Mouse (Mus musculus) cerebellum, adult 2 months (tissue): Measurements from ENCODE around the gene Panx2. TPM values are rescaled to one million over a fixed set of nuclear protein-coding genes. Genes with fewer than 3 reads are reported as not detected.
A peak's percentile ranks its signal among the peaks of the same experiment; 100 is the strongest.

Source experiments
- DNase-seq, 2 experiments: peaks; one replicate each; pipeline ENCODE4 v3.0.0; 2021
- H3K27ac ChIP-seq: fragments of 200-500 bp; 2 replicates; pipeline ENCODE4 v1.5.1; 2012; ENCODE audit warnings: low read length, control low read depth, inconsistent platforms; ENCODE audit not compliant: insufficient read depth
- H3K27me3 ChIP-seq: fragments of 200-500 bp; 2 replicates; pipeline ENCODE4 v1.6.1; 2012; ENCODE audit warnings: inconsistent platforms, mild to moderate bottlenecking, low read length, moderate library complexity; ENCODE audit not compliant: control insufficient read depth, insufficient read depth
- H3K4me1 ChIP-seq: fragments of 200-500 bp; 2 replicates; pipeline ENCODE4 v1.6.1; 2011; ENCODE audit warnings: low read length; ENCODE audit not compliant: control insufficient read depth, insufficient read depth
- H3K4me3 ChIP-seq: fragments of 200-500 bp; replicated peaks from 2 replicates; pipeline ENCODE3; 2011; ENCODE audit warnings: mild to moderate bottlenecking, low read depth, low read length, control low read depth; ENCODE audit not compliant: insufficient read depth
- CTCF ChIP-seq: fragments of 200-500 bp; IDR thresholded peaks from 2 replicates; pipeline ENCODE4 v1.5.1; 2011; ENCODE audit warnings: low read depth, mild to moderate bottlenecking, control low read depth, low read length, moderate library complexity, borderline replicate concordance; ENCODE audit not compliant: insufficient read depth
- POLR2A ChIP-seq: fragments of 200-500 bp; IDR thresholded peaks from 2 replicates; pipeline ENCODE4 v1.6.1; 2011; ENCODE audit warnings: low read length, control low read depth, borderline replicate concordance; ENCODE audit not compliant: insufficient read depth
- WGBS: fragments of 180-500 bp; shearing (Covaris S2); methylation state at CpG from one replicate; pipeline ENCODE4 v1.1.7; 2018; 5-methylcytosine and 5-hydroxymethylcytosine counted together
- polyA plus RNA-seq: library from polyadenylated mRNA; depleted of rRNA; stranded (reverse); fragments of >200 nt; gene quantifications from 2 replicates; pipeline ENCODE4 v1.2.3, GENCODE M21; 2012

The Panx2 gene
- polyA plus RNA-seq, 1 experiment, result 155 TPM

DNA sequence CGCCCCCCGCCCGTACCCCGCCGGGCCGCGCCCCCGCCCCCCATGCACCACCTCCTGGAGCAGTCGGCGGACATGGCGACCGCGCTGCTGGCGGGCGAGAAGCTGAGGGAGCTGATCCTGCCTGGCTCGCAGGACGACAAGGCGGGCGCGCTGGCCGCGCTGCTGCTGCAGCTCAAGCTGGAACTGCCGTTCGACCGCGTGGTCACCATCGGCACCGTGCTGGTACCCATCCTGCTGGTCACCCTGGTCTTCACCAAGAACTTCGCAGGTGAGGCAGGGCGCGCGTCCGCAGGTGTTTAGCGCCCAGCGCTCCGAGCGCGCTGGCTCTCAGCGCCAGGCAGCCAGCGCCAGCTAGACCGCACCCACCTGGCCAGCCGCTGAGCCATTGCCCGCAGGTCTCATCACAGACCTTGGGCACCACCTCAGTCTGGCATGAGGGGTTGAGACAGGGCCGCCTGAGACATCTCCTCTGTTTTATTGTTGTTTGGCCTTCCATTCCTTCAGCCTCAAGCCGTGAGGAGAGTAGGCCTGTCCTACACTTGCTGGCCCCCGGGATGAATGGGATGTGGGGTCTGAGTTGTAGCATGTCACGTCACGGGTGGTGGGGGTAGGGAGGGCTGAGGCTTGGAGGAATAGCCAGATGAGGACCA is 623 bp downstream of the Panx2 start:
- Histone ChIP-seq H3K27ac (peak overlapping the region; percentile 71), H3K4me3 (peak overlapping the region; percentile 72), H3K27me3 (no peaks in the 10 kb centered on the region), H3K4me1 (peaks cover 37% of the 10 kb centered on the region)
- DNase-seq, result peak; percentile 66 to 79
- TF ChIP-seq CTCF (no peak), POLR2A (no peak; the same call in 1 of the 2 replicates)
- 2% methylated on average over 46 of the region's 48 CpGs for WGBS

DNA sequence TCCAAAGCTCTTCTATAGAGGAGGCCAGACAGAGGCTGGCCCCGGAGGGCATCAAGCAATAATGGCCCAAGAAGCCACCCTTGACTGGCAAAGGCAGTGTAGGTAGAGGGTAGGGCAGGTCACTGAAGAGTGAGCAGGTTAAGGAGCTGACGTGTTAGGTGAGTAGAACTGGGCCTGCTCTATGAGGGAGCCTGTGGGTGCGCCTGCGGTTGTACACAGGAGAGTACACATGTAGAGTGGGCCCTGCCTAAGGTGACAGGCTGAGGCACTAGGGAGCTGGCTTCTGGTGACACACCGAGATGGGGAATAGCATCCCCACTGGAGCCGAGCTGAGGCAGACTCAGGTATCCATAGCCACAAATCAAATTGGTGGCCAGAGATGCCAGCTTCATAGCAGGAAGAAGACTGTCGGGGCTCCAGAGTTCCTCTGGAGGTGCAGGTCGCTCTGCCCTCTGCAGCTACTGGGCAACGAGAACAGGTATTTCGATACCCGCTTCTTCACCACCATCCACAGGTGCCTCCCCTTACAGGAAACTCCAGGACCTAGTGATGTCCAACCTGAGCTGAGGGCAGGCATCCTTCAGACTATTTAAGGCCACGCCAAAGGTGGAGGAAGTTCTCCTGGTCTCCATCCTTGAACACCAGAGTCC is 1.4 kb downstream of the Panx2 start:
- peak in 1 of 2 experiments; percentile 55 for DNase-seq
- peak overlapping the region; percentile 71 for H3K27ac ChIP-seq
- no peaks in the 10 kb centered on the region for H3K27me3 ChIP-seq
- H3K4me1 ChIP-seq, result peaks cover 44% of the 10 kb centered on the region
- peak overlapping the region; percentile 72 for H3K4me3 ChIP-seq
- 53% methylated on average over 12 of the region's 12 CpGs for WGBS
- no peak for TF ChIP-seq CTCF
- no peak for TF ChIP-seq POLR2A

DNA sequence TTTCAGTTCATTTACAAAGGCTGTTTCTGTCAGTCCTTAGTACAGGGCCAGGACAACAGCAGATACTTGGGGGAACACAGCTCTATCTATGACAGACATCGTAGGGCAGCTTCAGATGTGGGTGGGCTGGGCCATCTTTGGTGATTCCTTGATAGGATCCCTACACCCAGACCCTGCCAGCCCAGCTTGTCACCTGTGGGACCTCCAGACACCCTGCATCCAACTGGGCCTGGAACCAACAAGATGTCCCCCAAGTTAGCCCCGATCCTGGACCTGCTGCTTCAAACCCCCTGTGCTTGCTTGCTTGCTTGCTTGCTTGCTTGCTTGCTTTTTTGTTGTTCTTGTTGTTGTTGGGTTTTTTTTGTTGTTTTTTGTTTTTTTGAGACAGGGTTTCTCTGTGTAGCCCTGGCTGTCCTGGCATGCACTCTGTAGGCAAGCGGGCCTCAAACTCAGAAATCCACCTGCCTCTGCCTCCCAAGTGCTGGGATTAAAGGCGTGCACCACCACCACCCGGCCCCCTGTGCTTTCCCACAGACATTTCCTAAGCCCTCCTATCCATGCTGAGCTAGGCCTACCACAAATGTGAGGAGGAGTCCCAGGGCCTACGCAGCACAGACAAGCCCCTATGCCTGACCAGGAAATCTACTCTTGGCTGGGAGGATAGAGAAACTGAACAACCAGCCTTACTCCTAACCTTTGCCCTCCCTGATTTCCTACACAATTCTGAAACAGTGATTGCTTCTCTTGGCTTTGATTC is 2.4 kb downstream of the Panx2 start:
- Histone ChIP-seq H3K4me3 (no peak overlapping the region), H3K4me1 (peaks cover 51% of the 10 kb centered on the region), H3K27me3 (no peaks in the 10 kb centered on the region), H3K27ac (no peak overlapping the region)
- TF ChIP-seq POLR2A (no peak), CTCF (no peak)
- 80% methylated on average over 6 of the region's 6 CpGs for WGBS
- DNase-seq, result peak; percentile 20 to 29

DNA sequence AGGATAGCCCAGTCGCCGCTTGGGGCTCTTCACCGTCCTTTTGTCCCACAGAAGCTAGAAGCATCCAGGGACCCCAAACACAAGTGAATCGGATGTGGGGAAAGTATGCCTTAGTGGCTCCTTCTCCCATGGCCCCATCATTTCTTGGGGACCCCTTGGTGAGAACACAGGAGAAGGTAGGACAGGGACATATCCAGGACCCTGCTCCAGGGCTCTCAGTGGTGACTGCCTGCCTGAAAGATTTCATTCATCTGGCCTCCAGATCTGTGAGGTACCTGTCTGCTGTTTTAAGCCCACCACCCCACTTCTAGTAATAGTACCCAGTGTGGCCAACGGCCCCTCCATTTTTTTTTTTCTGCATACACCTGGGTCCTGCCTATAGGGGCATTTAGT is 3.0 kb downstream of the Panx2 start:
- Histone ChIP-seq H3K4me1 (peaks cover 51% of the 10 kb centered on the region), H3K27ac (peak overlapping the region; percentile 76), H3K27me3 (no peaks in the 10 kb centered on the region), H3K4me3 (no peak overlapping the region)
- peak; percentile 21 to 23 for DNase-seq
- TF ChIP-seq POLR2A (no peak), CTCF (no peak)
- WGBS, result 70% methylated on average over 5 of the region's 5 CpGs

DNA sequence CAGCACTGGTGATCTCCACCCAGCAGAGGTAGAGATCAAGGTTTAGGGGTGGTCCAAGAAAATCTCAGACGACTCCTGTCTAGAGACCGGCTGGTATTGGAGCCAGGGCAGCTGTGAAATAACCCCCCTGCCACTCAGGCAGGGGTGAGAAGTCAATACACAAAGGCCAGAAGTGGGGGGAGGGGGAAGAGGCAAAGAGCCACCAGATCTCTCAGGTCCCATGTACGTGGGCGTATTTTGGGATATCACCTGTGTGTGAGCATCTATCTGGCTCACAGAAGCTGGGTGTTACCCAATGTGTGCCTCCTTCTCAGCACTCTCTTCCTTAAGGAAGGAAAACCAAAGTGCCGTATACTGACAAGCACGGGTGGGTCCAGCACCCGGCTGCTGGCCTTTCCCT is 3.5 kb downstream of the Panx2 start:
- WGBS, result 24% methylated on average over 7 of the region's 7 CpGs
- Histone ChIP-seq H3K27me3 (no peaks in the 10 kb centered on the region), H3K27ac (peak overlapping the region; percentile 76), H3K4me1 (peaks cover 53% of the 10 kb centered on the region), H3K4me3 (no peak overlapping the region)
- DNase-seq, result peak in 1 of 2 experiments; percentile 39
- TF ChIP-seq CTCF (no peak), POLR2A (no peak)

DNA sequence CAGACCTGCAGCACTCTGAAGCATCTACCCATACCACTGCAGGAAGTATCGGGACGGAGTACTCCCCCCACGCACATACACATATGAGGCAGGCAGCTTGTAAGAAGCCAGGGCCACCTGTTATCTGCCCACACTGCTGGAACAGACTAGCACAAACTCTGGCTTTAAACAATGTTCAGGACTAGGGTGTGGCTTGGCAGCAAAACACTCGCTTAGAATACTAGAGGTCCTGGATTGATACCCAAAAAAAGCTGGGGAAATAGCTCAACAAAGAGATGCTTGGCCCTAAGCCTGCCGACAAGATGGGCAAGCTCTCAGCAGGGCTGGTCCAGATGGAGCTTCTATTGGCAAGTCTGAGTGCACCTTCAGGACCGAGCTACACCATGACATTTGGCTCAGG is 4.0 kb downstream of the Panx2 start:
- Histone ChIP-seq H3K27ac (peak overlapping the region; percentile 81), H3K27me3 (no peaks in the 10 kb centered on the region), H3K4me1 (peaks cover 59% of the 10 kb centered on the region), H3K4me3 (peak overlapping the region; percentile 5)
- TF ChIP-seq CTCF (no peak), POLR2A (no peak)
- peak; percentile 81 to 91 for DNase-seq
- WGBS, result 17% methylated on average over 6 of the region's 6 CpGs

DNA sequence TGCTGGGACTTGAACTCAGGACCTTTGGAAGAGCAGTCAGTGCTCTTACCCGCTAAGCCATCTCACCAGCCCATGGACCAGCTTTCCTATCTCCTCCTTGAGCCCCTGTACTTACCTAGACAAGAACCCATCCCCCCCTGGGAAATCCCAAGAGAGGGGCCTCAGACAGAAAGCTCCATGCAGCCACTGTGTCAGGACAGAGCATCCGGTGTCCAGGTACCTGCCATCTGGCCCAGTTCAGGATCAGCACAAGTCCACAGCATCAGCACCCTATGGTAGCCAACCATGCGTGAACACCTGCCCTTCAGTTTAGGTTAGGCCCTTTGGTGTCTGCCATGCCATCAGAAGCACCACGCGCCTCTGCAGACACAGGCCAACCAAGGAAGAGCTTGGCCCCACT is 5.4 kb downstream of the Panx2 start:
- TF ChIP-seq CTCF, result no peak
- no peak for TF ChIP-seq POLR2A
- peak; percentile 27 to 32 for DNase-seq
- H3K27me3 ChIP-seq, result no peaks in the 10 kb centered on the region
- H3K27ac ChIP-seq, result no peak overlapping the region
- no peak overlapping the region for H3K4me3 ChIP-seq
- 78% methylated on average over 5 of the region's 5 CpGs for WGBS
- peaks cover 61% of the 10 kb centered on the region for H3K4me1 ChIP-seq
